Mouse (Mus musculus) hindbrain, embryonic 11.5 days (tissue): ENCODE measurements at regions not wholly inside any gene's neighbourhood (a gene's known extent, or its start where the extent isn't known, plus 50 kb on each side); places are given as distances from the start of the nearest gene placed in this dataset.

Source experiments
- ATAC-seq: fragments of 200-750 bp; cut with Nextera tagmentation; 2 replicates; pipeline ENCODE4 v1.8.0; 2017; ENCODE audit warnings: mild to moderate bottlenecking, moderate TSS enrichment, moderate library complexity; ENCODE audit not compliant: low FRiP score
- DNase-seq: peaks from one replicate; pipeline ENCODE4 v3.0.0-alpha.2; 2015; ENCODE audit warnings: low spot score
- H3K27ac ChIP-seq: fragments of 300-500 bp; sonication (generic); 2 replicates; pipeline ENCODE4 v1.5.1; 2014; ENCODE audit warnings: mild to moderate bottlenecking, low read depth, low read length
- H3K27me3 ChIP-seq: fragments of 300-500 bp; sonication (generic); 2 replicates; pipeline ENCODE4 v1.6.1; 2014; ENCODE audit warnings: mild to moderate bottlenecking, low read length, moderate library complexity, mixed read lengths; ENCODE audit not compliant: control insufficient read depth, insufficient read depth
- H3K36me3 ChIP-seq: fragments of 300-500 bp; sonication (generic); 2 replicates; pipeline ENCODE4 v1.6.1; 2014; ENCODE audit warnings: mild to moderate bottlenecking, low read length, moderate library complexity, mixed read lengths; ENCODE audit not compliant: control insufficient read depth, insufficient read depth
- H3K4me1 ChIP-seq: fragments of 300-500 bp; sonication (generic); replicated peaks from 2 replicates; pipeline ENCODE4 v1.6.1; 2014; ENCODE audit warnings: low read length, mixed read lengths; ENCODE audit not compliant: control insufficient read depth, insufficient read depth
- H3K4me2 ChIP-seq: fragments of 300-500 bp; sonication (generic); replicated peaks from 2 replicates; pipeline ENCODE4 v1.6.1; 2014; ENCODE audit warnings: mild to moderate bottlenecking, low read depth, low read length
- H3K4me3 ChIP-seq: fragments of 300-500 bp; sonication (generic); 2 replicates; pipeline ENCODE4 v1.5.1; 2014; ENCODE audit warnings: low read depth, low read length
- H3K9ac ChIP-seq: fragments of 300-500 bp; sonication (generic); 2 replicates; pipeline ENCODE4 v1.6.1; 2014; ENCODE audit warnings: low read depth, low read length
- H3K9me3 ChIP-seq: fragments of 300-500 bp; sonication (generic); 2 replicates; pipeline ENCODE4 v1.6.1; 2016; ENCODE audit warnings: low read length; ENCODE audit not compliant: control insufficient read depth
- WGBS: fragments of 180-500 bp; shearing (Covaris S2); extraction: QIAGEN DNeasy Blood & Tissue Kit; methylation state at CpG from one replicate; pipeline ENCODE4 v1.1.7; 2014; 5-methylcytosine and 5-hydroxymethylcytosine counted together

DNA sequence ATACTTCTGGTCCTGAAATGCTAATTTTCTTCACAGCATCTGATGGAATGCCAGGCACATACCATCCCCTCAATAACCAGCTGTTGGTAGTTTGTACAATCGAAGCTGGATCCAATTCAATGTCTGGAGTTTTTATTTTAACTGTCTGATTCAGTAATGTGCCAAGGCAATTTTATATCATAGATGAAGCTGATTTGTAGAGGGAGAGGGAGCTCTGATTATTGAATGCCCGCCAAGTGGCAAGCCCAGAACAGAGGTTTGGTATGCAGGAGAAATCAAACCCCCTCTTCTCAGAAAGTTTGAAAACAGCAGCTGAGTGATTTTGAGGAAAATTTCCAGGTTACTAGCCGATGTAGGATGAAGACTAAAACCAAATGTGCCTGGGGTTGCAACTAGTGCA lies 218.3 kb upstream of the Clnk start:
- Histone ChIP-seq H3K9ac (no peak overlapping the region), H3K4me3 (no peak overlapping the region), H3K27ac (no peak overlapping the region), H3K9me3 (no peaks in the 10 kb centered on the region), H3K36me3 (no peaks in the 10 kb centered on the region), H3K4me2 (no peak overlapping the region), H3K4me1 (no peaks in the 10 kb centered on the region), H3K27me3 (no peaks in the 10 kb centered on the region)
- 67% methylated on average over 3 of the region's 3 CpGs for WGBS
- no peak for ATAC-seq
- DNase-seq, result no peak

DNA sequence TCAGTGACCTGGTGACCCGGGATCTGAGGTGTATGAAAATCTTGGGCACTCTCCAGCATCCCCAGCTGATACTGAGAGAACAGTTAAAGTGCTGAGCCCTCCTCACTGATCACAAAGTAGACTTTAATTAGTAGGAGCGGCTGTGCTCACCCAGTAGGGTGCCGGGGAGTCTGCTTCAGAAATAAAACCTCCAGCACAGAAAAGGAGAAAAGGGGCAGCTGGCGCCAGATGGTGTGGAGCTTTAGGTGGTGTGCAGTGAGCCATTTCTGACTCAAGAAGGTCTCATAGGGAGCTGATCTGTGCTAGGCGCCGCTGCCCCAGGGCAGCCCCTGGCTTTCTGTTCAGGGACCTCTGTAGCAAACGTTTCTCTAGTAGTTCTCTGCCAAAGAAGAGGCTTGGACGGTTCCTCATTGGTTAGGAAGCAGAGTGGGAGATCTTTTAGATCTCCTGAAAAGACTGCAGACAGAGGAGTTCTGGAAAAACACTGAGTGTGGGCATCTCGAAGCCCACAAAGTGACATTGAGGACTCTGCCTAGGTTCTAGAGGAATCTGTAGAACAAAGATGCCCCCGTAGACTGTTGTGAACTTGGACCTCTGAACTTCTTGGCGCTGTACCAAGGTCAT lies 200.1 kb upstream of the Clnk start:
- Histone ChIP-seq H3K36me3 (no peaks in the 10 kb centered on the region), H3K27ac (no peak overlapping the region), H3K4me1 (no peaks in the 10 kb centered on the region), H3K4me2 (no peak overlapping the region), H3K9ac (no peak overlapping the region), H3K4me3 (no peak overlapping the region), H3K27me3 (no peaks in the 10 kb centered on the region), H3K9me3 (no peaks in the 10 kb centered on the region)
- ATAC-seq (peak; percentile 71), DNase-seq (peak; percentile 10)
- 45% methylated on average over 11 of the region's 11 CpGs for WGBS

DNA sequence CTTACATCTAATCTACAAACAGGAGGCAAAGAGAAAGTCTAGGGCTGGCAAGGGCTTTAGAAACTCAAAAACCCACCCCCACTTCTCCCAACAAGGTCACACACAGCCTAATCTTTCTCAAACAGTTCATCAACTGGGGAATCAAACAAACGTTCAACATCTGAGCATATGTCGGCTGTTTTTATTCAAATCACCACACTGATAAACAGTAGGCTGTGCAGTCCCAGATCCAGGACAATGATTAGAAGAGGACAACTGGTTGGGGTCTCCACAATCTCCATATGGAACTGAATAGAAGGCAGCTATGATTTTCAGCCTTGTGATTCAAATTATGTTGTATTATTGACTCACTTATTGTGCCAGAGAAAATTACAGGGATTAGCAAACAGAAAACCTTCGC lies 193.1 kb upstream of the Clnk start:
- no peak for ATAC-seq
- DNase-seq, result no peak
- no peak overlapping the region for H3K27ac ChIP-seq

DNA sequence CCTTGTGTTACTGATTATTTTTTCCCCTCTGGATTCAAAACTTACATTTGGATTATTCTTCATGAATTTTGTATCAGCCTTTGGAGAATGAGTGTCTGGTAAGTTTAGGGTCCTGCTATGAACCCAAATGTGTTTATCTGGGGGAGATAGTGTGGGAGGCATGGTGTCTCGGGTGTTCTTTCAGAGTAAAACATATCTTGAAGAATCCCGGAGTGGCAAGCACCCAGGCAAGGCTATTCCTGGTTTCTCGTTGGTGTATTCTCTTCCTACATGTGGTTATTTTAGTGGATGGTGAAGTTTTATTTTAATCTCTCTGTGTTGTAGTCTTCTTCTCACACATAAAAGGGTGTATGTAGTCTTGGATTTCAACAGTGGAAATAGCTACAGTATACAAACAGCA lies 186.4 kb upstream of the Clnk start:
- H3K4me1 ChIP-seq, result no peaks in the 10 kb centered on the region
- no peak overlapping the region for H3K4me2 ChIP-seq
- no peaks in the 10 kb centered on the region for H3K27me3 ChIP-seq
- H3K9ac ChIP-seq, result no peak overlapping the region
- ATAC-seq, result no peak
- 87% methylated on average over 3 of the region's 3 CpGs for WGBS
- H3K9me3 ChIP-seq, result no peaks in the 10 kb centered on the region
- H3K36me3 ChIP-seq, result no peaks in the 10 kb centered on the region
- DNase-seq, result no peak
- no peak overlapping the region for H3K27ac ChIP-seq
- no peak overlapping the region for H3K4me3 ChIP-seq

More for the DNA sequence above, 193.1 kb upstream of the Clnk start:
- 87% methylated on average over 3 of the region's 3 CpGs for WGBS
- no peak overlapping the region for H3K4me2 ChIP-seq
- H3K9me3 ChIP-seq, result no peaks in the 10 kb centered on the region
- H3K36me3 ChIP-seq, result no peaks in the 10 kb centered on the region
- no peak overlapping the region for H3K9ac ChIP-seq
- no peaks in the 10 kb centered on the region for H3K4me1 ChIP-seq
- H3K27me3 ChIP-seq, result no peaks in the 10 kb centered on the region
- no peak overlapping the region for H3K4me3 ChIP-seq

DNA sequence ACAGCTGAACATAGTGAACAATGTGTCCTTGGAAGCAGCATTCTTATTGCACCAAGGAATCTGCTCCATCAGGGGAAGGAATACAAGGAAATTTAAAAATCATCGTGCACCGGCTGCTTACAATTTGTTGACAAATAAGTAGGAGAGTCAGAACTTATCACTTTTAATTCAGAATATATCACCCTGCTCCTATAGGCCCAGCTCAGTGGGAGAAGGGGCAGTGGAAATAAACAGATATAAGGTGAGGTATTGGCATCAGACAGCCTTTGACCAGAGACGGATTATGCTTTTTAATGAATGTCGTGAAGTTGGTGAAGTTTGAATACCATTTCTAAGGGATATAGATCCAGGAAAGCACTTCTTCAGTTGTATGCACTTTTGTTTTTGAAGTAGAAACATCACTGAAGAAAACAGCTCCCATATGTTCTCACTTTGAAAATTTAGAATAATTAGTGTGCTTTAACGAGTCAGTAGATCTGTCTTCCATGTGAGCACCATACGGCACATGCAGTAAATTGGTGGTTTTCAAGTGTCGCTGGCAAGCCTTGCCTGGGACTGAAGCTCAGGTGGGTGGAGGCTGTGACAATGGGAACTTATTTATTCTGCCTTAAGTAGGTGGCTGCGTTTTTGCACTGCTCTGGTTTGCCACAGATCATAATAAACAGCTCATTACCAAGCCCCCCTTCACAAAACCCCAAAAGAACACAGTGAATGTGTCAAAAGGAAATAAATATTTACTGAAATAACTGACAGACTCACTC lies 176.1 kb upstream of the Clnk start:
- Histone ChIP-seq H3K36me3 (no peaks in the 10 kb centered on the region), H3K9ac (no peak overlapping the region), H3K27me3 (no peaks in the 10 kb centered on the region), H3K4me1 (no peaks in the 10 kb centered on the region), H3K9me3 (no peaks in the 10 kb centered on the region), H3K27ac (no peak overlapping the region), H3K4me2 (no peak overlapping the region), H3K4me3 (no peak overlapping the region)
- DNase-seq (no peak), ATAC-seq (no peak)
- WGBS, result 89% methylated on average over 8 of the region's 8 CpGs

DNA sequence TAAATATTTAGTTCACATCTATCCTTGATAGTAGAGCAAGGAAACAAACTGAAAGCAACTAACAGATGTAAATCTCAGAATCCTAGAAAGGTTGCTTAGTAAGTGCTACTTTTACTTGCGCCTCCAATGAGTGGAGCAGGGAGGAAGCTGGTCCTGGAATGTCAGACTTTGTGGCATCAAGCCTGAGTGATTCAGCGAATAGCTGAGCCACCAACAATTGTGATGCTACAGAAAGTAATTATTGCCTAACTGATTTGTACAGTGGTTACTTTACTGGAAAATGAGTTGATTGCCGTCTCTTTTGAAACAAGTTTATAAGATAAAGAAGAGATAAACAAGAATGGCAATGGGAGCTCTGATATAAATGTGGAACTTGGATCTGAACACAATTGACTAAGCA lies 173.9 kb upstream of the Clnk start:
- Histone ChIP-seq H3K4me2 (no peak overlapping the region), H3K4me3 (no peak overlapping the region), H3K9ac (no peak overlapping the region), H3K27me3 (no peaks in the 10 kb centered on the region), H3K4me1 (no peaks in the 10 kb centered on the region), H3K9me3 (no peaks in the 10 kb centered on the region), H3K27ac (no peak overlapping the region), H3K36me3 (no peaks in the 10 kb centered on the region)
- ATAC-seq, result no peak
- DNase-seq, result no peak
- 92% methylated on average over 3 of the region's 3 CpGs for WGBS

DNA sequence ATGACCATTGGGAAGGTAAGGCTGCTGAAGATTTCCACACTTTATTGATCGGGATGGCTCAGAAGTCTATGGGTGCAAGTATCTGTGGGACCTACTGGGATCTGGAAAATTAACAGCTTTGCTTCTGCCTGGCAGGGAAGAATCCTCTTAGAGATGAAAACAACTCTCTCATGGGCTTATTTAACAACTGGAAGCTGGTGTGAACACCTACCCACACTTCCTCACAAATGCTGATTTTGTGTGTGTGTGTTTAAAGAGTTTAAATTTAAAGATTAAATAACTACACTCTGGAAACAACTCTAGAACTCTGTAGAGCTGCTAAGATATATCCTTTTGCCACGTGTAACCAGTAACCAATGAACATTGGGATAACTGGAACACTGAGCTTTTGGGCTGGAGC lies 172.5 kb upstream of the Clnk start:
- Histone ChIP-seq H3K4me2 (no peak overlapping the region), H3K9me3 (no peaks in the 10 kb centered on the region), H3K36me3 (no peaks in the 10 kb centered on the region), H3K9ac (no peak overlapping the region), H3K27ac (no peak overlapping the region), H3K4me3 (no peak overlapping the region), H3K4me1 (no peaks in the 10 kb centered on the region), H3K27me3 (no peaks in the 10 kb centered on the region)
- DNase-seq (no peak), ATAC-seq (no peak)
- WGBS, result 73% methylated on average over 2 of the region's 2 CpGs

DNA sequence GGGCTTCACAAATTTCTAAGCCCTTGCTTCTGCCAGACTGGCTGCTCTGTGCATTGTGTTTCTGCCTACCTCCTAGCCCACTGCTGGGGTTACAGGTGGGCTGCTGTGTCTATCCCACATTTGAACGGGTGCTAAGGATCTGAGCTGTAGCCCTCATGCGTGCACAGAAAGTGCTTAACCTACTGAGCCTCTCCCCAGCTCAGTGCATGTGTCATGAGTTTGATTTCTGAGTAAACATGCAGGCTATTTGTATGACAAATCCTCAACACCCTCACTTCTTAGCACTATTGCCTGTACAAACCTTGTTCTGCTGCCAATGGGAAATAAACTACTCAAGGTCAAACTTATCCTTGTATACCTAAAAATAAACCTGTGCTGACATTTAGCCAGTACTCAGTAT lies 163.9 kb upstream of the Clnk start:
- DNase-seq (no peak), ATAC-seq (no peak)
- H3K9ac ChIP-seq, result no peak overlapping the region
- no peaks in the 10 kb centered on the region for H3K36me3 ChIP-seq
- 88% methylated on average over 2 of the region's 2 CpGs for WGBS
- no peaks in the 10 kb centered on the region for H3K27me3 ChIP-seq
- no peaks in the 10 kb centered on the region for H3K9me3 ChIP-seq
- H3K4me2 ChIP-seq, result no peak overlapping the region
- no peak overlapping the region for H3K4me3 ChIP-seq
- no peaks in the 10 kb centered on the region for H3K4me1 ChIP-seq
- no peak overlapping the region for H3K27ac ChIP-seq

DNA sequence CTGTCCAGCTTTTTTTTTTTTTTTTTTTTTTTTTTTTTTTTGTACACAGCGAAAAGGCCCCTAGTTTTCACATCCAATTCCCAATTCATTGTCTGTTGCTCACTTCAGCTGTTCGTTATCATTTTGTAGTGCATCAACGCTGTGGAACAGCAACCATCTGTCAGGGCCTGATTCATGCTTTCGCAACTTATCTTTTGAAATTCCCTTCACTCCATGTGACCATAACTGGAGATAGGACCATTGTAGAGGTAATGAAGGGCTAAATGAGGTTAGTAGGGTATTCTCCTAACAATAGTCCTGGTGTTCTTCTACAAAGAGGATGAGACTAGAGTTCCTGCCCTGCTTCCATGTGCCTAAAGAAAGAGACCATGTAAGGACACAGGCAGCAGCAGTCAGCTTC lies 146.6 kb upstream of the Clnk start:
- no peaks in the 10 kb centered on the region for H3K27me3 ChIP-seq
- H3K9ac ChIP-seq, result no peak overlapping the region
- WGBS, result 86% methylated on average over 4 of the region's 4 CpGs
- no peak overlapping the region for H3K4me3 ChIP-seq
- no peak overlapping the region for H3K27ac ChIP-seq
- no peaks in the 10 kb centered on the region for H3K4me1 ChIP-seq
- H3K36me3 ChIP-seq, result no peaks in the 10 kb centered on the region
- DNase-seq (no peak), ATAC-seq (no peak)
- H3K9me3 ChIP-seq, result no peaks in the 10 kb centered on the region
- H3K4me2 ChIP-seq, result no peak overlapping the region
